Mouse (Mus musculus) large intestine, adult 2 months (tissue): Measurements from ENCODE around the gene Camsap2. TPM values are rescaled to one million over a fixed set of nuclear protein-coding genes. Genes with fewer than 3 reads are reported as not detected.

Experiments used
- DNase-seq: peaks from one replicate; pipeline ENCODE4 v3.0.0-alpha.2; 2012; ENCODE audit warnings: low read depth, low spot score
- whole genome bisulfite sequencing: fragments of 180-500 bp; shearing (Covaris S2); methylation state at CpG from one replicate; pipeline ENCODE4 v1.1.7; 2018; 5-methylcytosine and 5-hydroxymethylcytosine counted together
- polyA plus RNA-seq: library from polyadenylated mRNA; depleted of rRNA; stranded (reverse); fragments of >200 nt; gene quantifications from 2 replicates; pipeline ENCODE4 v1.2.3, GENCODE M21; 2012

Gene Camsap2
- polyA plus RNA-seq, 1 experiment = 1.2 TPM

DNA sequence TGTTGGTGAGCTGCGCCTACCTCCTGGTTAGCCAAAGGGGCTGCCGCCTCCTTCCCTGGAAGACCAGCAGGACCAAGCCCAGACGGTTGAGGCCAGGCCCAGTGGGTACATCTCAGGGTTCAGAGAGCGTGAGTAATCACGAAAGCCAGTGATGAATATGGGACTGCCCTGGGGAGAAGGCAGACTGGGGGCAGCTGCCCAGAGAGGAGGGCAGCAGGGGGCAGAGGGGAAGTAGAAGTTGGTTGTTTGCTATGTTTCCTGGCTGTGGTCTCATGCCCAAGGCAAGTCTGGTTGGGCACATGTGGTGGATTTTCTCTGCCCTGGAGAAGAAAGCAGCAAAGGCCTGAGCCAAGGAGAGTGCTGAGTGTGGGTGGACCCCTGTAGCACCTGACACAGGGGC, 82.5 kb downstream of the Camsap2 start:
- DNase-seq = no peak
- 78% methylated on average over 5 of the region's 5 CpGs for WGBS

DNA sequence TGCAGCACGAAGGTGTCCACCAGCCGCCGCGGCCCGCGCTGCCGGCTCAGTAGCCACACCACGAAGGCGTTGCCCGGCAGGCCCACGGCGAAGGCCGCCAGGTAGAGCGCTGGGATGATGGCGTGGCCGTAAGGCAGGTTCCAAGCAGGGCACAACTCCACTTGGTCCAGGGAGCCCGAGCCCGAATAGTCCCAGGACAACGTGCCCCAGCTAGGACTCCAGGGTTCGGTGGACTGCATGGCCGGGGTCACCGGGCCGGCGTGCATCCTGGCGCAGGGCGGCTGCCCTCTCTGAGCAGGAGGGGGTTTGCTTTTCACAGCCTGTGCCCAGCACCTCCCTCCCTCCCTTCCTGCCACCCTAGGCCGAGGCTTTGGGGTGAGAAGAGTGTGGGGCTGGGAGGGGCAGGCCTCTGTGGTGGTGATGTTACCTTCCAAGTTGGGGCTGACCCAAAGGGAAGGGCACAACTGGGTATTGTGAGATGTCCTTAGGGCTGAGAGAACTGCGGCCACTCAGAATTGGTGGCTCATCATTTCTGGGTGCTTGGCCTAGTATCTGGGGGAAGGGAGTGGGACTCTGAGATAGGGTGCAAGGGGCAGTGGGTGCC, 85.2 kb downstream of the Camsap2 start, which contains the start of gene Gpr25:
TSS of gene Gpr25 (minus strand) at position 239 of the 604 bp plus-strand sequence.
- no peak for DNase-seq
- WGBS = 17% methylated on average over 28 of the region's 28 CpGs

DNA sequence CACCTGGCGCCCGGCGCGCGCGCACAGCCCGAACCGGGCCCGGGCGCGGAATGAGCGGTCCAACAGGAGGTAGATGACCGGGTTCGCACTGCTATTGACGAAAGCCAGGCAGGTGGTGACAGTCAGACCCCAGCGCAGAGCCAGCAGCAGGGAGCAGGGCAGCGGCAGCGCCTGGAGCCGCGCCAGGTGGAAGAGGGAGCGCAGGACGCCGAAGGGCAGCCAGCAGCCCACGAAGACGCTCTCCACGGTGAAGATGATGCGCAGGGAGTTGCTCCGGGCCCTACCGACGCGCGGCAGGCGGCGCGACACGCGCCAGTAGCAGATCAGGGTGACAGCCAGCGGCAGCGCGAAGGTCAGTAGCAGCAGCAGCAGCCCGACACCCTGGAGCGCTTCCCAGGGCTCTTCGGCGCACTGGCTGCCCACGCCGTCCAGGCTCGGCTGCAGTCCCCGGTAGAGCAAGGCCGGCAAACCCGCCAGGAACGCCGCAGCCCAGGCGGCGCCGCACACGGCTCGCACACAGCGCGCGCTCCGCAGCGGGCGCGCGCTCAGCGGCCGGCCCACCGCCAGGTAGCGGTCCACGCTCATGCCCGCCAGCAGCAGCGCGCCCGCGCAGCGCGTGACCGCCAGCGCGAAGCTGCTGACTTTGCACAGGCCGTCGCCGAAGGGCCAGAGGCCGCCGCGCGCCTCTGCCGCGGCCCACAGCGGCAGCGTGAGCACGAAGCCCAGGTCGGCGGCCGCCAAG, 85.8 kb downstream of the Camsap2 start:
- WGBS = under 1% methylated on average over 93 of the region's 95 CpGs
- no peak for DNase-seq

- DNase-seq = no peak
- 2% methylated on average over 16 of the region's 16 CpGs for WGBS
Observed at GRCm38 (mm10) chr1:136259543-136259892, 86.4 kb downstream of the Camsap2 start.

GRCm38 (mm10) chr1:136258495-136258894, 87.4 kb downstream of the Camsap2 start:
- 62% methylated on average over 9 of the region's 9 CpGs for WGBS
- DNase-seq = no peak

- WGBS = 63% methylated on average over 8 of the region's 8 CpGs
- no peak for DNase-seq
Observed at GRCm38 (mm10) chr1:136255657-136256056, 90.2 kb downstream of the Camsap2 start.

GRCm38 (mm10) chr1:136255174-136255573, 90.7 kb downstream of the Camsap2 start:
- WGBS = 49% methylated on average over 6 of the region's 6 CpGs
- DNase-seq = no peak

- 73% methylated on average over 10 of the region's 10 CpGs for WGBS
- DNase-seq = no peak
Observed at GRCm38 (mm10) chr1:136254503-136255065, 91.3 kb downstream of the Camsap2 start.

GRCm38 (mm10) chr1:136253472-136253871, 92.4 kb downstream of the Camsap2 start:
- DNase-seq = no peak
- WGBS = 32% methylated on average over 2 of the region's 2 CpGs

- 47% methylated on average over 5 of the region's 5 CpGs for WGBS
Observed at GRCm38 (mm10) chr1:136249662-136250061, 96.2 kb downstream of the Camsap2 start.

DNA sequence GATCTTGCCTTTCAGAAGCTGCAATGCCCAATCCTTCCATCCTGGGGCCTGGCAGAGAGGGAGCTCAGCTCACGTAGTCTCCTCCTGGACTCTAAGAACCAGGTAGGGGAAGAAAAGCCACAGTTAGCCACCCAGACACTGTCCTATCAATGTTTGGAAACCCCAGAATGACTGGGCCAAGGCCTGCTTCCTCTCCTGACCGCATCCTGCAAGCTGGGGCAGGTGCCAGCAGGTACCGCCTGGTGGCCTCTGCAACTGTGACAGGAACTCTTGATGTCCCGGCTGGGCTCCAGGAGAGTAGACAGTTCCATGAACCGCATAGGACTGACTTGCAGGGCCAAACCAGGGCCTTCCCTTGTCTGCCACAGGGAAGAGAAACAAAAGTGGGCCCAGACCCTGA, 98.5 kb downstream of the Camsap2 start:
- WGBS = 87% methylated on average over 5 of the region's 5 CpGs
- no peak for DNase-seq

More at GRCm38 (mm10) chr1:136249662-136250061, 96.2 kb downstream of the Camsap2 start:
- no peak for DNase-seq

- 79% methylated on average over 5 of the region's 5 CpGs for WGBS
- DNase-seq = no peak
Observed at GRCm38 (mm10) chr1:136244469-136244868, 101.4 kb downstream of the Camsap2 start.

DNA sequence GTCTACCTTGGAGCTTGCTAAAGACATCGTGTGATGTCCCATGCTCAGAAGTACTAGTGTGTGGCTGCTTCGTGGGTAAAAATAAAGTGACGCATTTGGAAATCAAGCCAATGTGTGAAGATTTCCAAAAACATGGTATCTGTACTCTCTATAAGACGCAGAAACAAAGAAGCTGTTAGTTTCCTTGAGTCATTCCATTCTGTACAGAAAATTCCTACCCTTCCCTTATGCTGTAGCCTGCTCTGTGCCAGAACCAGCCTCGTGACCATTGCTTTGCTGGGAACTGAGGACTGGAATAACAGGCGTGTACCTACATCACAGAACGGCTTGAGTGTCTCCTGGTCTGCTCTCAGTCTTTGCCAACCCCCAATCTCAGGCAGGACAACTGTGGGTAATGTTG, 104.1 kb downstream of the Camsap2 start:
- no peak for DNase-seq
- WGBS = 92% methylated on average over 7 of the region's 7 CpGs

DNA sequence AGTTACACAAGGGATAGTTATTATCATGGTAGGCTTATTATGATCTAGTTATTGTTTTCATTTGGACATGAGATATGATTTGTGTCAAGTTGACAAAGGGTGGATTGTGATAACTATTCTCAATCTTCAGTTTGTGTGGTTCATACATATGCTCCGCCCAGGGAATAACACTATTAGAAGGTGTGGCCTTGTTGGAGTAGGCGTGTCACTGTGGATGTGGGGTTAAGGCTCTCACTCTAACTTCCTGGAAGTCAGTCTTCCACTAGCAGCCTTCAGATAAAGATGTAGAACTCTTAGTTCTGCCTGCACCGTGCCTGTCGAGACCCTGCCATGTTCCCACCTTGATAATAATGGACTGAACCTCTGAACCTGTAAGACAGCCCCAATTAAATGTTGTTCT, 107.4 kb downstream of the Camsap2 start:
- WGBS = 51% methylated on average over 4 of the region's 4 CpGs
- no peak for DNase-seq

DNA sequence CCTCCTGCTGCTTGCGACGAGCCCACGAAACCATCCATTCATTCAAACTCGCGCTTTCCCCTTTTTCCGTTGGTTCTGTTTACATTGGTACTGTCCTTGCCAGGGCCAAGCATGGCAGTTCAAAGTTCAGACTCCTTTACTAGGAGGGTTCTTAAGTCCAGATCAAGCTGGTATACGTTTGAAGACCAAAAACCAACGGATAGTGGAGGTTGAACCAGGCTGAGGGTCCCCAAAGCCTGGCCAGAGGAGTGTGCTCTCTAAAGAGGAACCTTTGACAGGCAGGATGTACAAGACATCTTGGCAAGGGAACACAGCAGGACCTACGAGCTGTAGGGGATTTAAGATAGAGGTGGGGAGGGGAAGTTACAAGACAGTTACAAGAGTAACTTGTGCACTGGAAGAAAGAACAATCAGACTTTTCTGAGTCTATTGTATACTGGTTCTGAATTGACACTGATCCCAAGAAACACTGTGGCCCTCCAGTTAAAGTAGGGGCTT, 111.3 kb downstream of the Camsap2 start:
- WGBS = 3% methylated on average over 9 of the region's 9 CpGs
- DNase-seq = no peak

DNA sequence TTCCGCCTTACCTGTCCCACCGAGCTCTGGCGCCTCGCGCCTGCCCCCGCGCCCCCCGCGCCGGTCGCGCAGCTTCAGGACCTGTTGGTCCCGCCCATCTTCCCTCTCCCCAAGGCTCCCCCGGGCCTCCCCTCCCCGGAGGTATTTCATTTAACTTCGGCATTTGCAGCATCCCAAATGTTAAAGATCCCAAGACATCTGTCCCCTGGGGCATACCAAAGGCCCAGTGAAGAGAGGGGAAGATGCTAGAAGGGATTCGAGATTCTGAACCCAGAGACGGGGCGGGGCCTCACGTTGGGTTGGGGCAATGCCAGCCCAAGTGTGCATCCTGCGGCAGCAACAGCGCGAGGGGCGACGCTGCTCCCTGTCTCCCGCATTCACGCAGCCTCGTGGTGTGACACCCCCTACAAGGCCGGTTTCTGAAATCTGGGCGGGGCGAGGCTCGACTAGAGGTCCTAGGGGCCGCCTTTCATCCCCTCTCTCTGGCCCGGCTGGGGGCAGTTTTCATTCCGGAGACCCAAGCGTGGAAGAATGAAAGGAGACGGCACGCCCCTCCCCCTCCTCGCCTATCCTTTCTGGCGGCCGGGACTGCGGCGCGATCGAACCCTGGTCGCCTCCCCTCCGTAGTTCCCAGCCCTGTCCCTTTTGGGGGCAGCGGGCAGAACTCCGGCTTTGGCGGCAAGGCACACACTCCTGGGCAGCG, 111.9 kb downstream of the Camsap2 start, which contains the start of gene Inava:
TSS of gene Inava (minus strand) at position 373 of the 703 bp plus-strand sequence.
- WGBS = 1% methylated on average over 51 of the region's 51 CpGs
- no peak for DNase-seq

GRCm38 (mm10) chr1:136232986-136233790, 112.7 kb downstream of the Camsap2 start:
- WGBS = 11% methylated on average over 23 of the region's 23 CpGs

DNA sequence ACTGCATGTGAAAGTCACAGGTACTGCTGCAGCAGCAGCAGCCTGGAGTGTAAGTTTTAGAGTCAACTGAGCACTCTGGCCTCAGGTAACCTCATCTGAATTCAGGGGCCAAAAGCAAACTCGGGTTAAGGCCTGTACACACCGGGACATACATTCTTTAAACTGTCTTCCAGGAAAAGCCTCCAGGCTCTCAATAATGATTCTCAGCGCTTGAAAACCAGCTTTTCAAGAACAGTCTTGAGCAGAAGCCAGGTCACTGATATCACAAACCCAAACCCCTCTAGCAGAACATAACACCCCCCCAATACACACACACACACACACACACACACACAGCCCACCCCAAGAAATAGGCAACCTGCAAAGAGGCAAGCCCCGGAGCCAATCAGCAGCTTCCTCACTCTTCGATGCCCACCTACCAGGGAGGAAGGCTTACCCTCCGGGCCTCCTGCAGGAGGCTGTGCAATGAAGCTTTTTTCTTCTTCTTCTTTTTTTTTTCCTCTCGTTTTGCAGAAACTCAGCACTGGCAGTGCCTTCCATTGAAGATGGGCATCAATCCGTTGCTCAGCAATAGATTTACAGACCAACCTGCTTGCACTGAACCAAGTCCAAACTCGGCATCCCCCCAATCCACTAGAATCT, 113.5 kb downstream of the Camsap2 start:
- no peak for DNase-seq
- 18% methylated on average over 9 of the region's 9 CpGs for WGBS

More at GRCm38 (mm10) chr1:136232986-136233790, 112.7 kb downstream of the Camsap2 start:
- no peak for DNase-seq

DNA sequence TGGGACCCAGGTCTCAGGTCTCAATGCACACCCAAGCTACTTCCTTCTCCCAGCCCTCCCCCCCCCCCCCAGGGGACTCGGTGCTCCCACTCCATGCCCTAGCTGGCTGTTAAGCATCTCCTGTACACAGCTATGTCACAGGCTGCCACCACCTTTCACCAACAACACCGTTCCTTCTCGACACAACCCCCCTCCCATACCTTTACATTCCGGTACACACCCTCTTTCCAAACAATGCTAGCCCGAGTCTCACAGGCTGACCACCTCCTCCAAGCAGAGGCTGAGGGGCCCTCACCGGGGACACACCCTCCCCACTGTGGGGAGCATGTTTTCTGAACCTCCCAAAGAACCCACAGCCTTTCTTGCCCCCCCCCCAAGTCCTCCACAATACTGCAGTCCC, 114.3 kb downstream of the Camsap2 start:
- no peak for DNase-seq
- 14% methylated on average over 6 of the region's 6 CpGs for whole genome bisulfite sequencing
